Mouse (Mus musculus) embryonic fibroblast, embryonic 13.5 days (primary cell): ENCODE measurements around the gene Mpdz.

Source experiments
- CTCF ChIP-seq: IDR thresholded peaks from 2 replicates; pipeline ENCODE4 v1.5.1; 2011; ENCODE audit warnings: mild to moderate bottlenecking, control low read depth, low read length, moderate library complexity, borderline replicate concordance; ENCODE audit not compliant: insufficient read depth
- POLR2A ChIP-seq: IDR thresholded peaks from 2 replicates; pipeline ENCODE4 v1.6.1; 2011; ENCODE audit warnings: low read depth, mild to moderate bottlenecking, control low read depth, low read length, moderate library complexity

DNA sequence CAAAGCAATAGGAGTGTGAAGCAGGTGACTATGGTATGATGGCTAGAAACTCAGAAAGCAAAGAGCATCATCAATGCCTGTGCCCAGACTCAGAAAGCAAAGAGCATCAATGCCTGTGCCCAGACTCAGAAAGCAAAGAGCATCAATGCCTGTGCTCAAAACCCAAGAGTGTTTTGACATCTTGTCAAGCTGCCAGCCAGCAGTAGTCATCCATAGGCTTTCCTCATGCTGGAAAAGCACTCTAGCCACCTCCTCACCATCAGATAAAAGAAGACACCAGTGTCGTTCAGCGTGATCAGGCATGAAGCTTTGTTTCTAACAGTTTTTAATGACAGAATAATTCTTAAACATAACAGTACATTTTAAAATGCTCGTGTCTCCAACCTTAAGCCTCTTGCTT, 8.7 kb downstream of the Mpdz start:
- no peak for TF ChIP-seq POLR2A
- no peak for TF ChIP-seq CTCF
